Mouse (Mus musculus) bone marrow, adult 2 months (tissue): ENCODE measurements around the gene Gm28044.

ENCODE experiments used
- CTCF ChIP-seq: fragments of 200-500 bp; IDR thresholded peaks from 2 replicates; pipeline ENCODE4 v1.5.1; 2011; ENCODE audit warnings: low read length, control low read depth; ENCODE audit not compliant: control insufficient read depth, insufficient read depth
- POLR2A ChIP-seq: fragments of 200-500 bp; IDR thresholded peaks from 2 replicates; pipeline ENCODE4 v1.6.1; 2011; ENCODE audit warnings: low read depth, mild to moderate bottlenecking, control low read depth, low read length, borderline replicate concordance; ENCODE audit not compliant: control insufficient read depth

DNA sequence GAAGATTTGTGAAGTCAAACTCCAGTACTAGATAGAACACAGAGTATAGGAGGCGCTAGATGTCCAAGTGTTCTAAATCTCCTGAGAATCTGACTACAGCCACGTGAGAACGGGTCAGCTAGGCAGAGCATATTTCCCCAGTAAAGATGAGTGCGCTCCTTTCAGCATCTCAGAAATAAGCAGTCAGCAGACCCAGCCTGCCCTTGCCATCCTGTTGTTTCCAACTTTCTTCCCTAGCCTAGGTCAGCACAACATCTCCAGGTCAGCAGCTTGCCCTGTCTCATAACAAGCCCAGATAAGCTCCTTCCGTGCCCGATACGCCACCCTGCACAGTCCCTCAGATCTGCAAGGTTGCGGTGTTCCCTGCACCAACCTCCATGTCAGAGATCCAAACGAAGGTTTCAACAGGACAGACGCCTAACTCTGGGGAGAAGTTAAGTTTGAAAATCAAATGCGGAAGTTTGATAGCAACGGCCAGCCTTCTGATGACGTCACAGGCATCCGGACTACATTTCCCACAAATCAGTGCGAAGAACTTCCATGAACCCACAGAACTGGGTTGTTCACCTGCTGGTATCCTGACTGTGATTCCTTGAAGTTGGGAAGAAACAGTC lies at the start of gene Gm28044, which contains the start of gene Zfp953:
- no peak; the same call in 1 of the 2 replicates for TF ChIP-seq CTCF
- no peak for TF ChIP-seq POLR2A
